Mouse (Mus musculus) layer of hippocampus, adult 9-11 months (tissue): Measurements from ENCODE around the gene Prcp.

Experiments
- DNase-seq: peaks from one replicate; pipeline ENCODE4 v3.0.0; 2022

Gene Prcp

DNA sequence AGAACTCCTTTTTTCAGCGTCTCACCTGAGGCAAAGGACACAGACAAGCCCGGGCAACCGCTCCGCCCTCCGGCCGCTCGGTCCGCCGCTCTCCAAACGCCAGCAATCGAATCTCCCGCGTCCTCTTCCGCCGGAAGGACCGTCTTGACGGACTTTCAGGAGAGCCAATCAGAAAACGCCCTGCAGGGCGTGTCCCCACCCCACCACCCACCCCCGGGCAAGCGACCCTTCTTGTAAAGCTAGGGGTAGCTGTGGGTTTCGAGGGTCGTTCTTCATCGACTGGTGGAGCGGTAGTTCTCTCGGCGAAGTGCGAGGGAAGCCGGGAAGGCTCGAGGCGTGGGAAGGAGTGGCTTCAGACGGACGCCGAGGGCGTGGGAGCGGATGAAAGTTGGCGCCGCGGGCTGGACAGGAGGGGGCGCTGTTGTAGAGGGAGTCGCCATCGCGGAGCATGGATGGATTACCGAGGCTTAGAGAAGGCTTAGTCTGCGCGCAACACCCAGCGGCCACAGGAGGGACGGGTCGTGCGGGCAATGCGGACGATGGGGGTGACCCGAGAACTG is at the start of gene Prcp, which contains the start of gene Ddias:
TSS of gene Prcp (plus strand) at position 355 of the 560 bp plus-strand sequence.
TSS of gene Ddias (minus strand) at position 132 of the 560 bp plus-strand sequence.
- peak; percentile 87 for DNase-seq

DNA sequence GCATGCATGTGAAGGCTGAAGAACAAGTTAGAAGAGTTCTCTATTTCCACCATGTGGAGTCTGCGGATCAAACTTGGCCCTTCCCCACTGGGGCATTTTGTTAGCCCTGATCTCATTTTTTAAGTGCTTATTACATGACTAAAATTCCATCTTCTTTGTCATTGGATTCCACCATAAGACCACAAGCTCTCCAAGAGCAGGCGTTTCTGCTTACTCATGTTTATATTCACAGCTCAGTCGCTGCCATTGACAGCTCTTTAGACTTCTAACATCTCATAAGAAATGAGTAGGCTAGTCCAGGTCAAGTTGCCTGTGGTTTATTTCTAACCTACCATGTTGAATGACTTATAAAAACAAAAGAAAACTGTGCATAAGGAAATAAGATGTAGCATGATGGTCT is 48.0 kb upstream of the Prcp start:
- DNase-seq: no peak

DNA sequence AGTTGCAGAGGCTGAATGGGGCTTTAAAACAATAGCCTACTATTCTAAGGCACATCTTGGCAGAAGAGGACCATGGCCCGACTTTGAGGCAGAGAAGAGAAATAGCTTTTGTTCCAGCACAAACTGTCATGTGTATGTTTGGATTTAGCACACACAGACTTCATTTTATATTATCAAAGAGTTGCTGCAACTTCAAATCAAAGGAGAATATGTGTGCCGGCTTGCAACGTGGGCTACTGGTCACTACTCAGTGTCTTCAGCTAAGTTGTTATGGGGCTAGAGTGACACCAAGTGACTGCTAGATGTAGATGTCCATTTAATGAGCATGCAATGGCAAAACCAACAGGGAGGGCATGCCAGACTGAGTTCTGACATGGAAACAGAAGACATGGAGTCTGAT is 46.3 kb upstream of the Prcp start:
- DNase-seq: peak; percentile 81

DNA sequence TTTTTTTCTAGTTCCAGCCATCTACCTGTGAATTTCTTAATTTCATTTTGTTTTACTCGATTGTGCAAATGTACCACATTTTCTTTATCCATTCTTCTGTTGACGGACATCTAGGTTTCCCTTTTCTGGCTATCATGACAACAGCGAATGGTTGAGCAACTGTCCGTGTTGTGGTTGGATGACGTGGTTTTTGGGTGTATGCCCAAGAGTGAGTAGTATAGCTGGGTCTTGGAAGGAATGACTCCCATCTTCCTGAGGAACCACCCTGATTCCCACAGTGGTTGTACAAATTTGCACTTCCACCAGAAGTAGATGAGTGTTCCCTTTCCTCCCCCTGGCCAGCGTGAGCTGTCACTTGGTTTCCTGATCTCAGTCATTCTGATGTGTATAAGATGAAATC is 41.9 kb upstream of the Prcp start:
- DNase-seq: no peak

DNA sequence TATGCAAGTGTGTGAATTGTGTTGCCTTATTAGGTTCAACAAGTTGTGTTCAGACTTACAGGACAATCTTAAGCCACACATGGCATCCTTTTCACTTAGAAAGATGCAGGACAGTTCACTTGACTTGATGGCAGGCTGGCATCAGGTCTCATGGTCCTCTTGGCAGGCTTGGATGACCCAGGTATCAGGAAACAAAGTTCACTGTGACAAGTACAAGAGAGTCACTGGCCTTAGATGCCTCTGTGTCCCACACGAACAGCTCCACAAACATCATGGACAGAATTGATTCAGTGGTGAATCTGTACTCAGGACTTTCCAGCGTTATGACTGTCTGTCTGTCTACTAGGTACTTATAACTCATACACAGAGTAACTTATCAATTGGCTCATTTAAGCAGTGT is 39.9 kb upstream of the Prcp start:
- no peak for DNase-seq

DNA sequence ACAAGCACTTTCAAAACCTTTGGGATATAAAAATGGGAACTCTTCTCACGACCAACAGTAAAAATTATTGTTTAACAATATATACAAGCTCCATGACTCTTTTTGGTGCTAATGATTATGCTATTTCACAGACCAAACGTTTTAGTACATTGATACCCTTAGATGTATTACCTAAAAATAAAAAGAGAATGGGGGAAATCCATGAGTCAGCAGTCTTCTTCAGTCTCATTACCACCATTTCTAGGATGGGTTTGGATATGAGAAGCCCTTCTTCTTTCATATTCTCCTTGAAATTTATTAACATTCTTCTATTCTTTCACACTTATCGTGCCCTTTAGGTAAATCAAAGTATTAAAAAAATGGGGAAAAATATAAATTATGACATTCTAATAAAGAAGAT is 37.8 kb upstream of the Prcp start:
- DNase-seq: no peak

DNA sequence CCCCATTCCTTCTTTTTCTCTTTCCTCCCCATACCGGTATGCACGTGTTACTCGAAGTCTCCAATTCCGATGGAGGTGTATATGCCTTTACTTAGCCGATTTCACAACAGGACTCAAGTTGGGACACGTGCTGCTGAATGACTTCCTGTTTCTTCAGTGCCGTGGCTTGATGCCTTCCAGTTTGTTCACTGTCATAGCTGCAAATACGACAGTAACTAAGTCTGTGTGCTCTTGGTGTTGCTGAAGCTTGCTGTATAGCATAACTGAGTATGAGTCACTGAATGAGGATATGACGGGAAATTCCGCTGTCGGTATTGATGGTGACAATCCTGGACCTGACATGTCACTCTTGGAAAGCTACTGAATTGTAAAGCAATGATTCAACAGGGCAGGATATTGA is 37.0 kb upstream of the Prcp start:
- no peak for DNase-seq

DNA sequence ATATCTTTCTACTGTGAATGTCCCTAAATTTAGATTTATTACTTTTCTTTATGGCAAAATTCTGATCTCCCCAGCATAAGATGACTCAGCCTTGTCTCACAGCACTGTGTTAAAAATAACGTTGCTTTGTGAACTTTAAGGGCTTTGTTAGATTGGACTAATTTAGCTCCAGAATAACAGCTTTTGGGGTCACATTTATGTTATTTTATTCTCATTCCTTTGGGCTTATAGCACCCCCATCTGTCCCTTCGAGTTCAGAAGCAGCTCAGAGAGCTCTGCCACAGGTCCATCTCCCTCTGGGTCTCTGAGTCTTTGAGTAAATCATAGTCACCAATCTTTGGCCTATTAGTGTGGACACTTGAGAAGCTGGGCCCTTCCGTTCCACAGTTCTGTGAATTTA is 36.4 kb upstream of the Prcp start:
- DNase-seq: no peak

DNA sequence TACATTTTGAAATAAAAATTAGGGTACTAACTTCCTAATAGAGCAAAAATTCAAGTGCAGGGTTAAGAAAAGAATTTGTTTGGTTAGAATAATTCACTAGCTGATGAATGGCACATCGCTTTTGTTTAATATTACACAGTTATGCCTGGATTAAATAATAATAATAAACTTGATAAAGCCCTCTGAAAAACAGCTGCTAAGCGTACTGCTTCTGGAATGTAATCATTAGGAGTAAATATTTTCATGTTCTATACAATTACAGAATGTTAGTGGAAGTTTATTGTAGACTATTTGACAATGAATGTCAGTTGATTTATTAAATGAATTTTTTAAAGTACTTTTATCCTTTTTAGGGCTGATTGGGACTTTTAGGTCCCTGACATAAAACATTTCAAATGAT is 32.0 kb upstream of the Prcp start:
- no peak for DNase-seq

DNA sequence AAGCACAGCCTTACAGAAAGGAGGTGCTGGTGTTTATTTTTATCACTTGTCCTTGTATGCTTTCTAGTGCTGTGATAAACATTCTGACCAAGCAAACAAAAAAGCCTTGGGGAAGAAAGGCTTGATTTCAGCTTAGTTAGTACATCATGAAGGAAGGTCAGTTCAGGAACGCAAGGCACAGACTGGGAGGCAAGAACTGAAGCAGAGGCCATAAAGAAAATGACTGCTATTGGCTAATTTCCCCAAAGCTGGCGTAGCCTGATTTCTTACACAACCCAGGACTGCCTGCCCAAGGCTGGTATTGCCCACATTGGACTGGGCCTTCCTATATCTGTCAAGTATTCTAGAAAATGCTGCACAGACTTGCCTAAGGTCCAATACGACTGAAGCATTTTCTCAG is 26.0 kb upstream of the Prcp start:
- no peak for DNase-seq

DNA sequence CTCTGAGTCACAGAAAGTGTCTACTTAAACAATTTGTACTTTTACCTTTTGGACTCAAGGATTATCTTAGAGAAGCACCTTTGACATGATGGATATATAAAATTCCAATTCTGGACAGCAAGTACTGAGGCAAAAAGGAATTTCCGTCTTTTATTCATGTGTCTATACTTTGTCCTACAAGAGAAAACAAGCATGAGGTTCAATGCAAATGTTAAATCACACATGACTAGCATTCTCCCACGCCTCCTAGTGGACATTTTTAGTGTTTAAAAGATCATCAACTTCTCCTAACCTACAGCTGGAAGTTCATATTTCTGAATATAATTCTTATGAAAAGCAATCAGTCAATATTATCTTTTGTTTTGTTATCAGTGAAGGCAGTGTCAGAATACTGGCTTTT is 7.7 kb upstream of the Prcp start:
- DNase-seq: no peak

DNA sequence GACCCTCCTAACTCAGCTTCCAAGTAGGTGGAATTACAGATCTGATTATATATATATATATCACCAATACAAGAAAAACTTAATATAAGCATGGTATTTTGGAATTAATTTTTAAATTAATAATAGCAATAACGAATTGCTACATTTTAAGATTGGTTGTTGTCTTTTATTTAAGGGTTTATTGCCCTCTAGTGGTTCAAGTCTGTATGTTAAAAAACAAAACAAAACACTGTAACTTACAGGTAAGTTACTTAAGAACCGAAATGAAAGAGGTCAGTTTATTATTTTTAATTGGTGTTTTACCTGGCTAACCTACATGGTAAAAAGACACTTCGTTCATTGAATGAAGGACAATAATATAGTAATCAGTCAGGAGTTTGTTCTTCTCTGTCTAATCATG is 4.1 kb upstream of the Prcp start:
- DNase-seq: no peak

DNA sequence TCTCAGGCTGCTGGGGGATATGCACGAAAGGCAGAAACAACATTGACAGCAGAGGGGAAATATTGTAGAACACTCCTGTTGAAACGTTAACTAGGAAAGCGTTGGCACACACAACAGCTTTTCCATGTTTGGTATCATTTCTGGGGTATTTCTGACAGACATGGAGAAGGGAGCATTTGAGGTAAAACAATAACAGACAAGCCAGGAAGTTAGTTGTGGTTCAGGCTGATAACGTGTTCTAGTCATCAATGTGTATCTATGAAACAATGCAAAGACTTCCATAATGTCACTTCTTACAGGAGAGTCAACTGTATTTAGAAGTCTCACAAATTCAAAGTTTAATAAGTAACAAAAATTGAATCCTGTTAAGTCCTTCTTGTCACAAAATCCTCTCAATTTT is 2.7 kb upstream of the Prcp start:
- no peak for DNase-seq

DNA sequence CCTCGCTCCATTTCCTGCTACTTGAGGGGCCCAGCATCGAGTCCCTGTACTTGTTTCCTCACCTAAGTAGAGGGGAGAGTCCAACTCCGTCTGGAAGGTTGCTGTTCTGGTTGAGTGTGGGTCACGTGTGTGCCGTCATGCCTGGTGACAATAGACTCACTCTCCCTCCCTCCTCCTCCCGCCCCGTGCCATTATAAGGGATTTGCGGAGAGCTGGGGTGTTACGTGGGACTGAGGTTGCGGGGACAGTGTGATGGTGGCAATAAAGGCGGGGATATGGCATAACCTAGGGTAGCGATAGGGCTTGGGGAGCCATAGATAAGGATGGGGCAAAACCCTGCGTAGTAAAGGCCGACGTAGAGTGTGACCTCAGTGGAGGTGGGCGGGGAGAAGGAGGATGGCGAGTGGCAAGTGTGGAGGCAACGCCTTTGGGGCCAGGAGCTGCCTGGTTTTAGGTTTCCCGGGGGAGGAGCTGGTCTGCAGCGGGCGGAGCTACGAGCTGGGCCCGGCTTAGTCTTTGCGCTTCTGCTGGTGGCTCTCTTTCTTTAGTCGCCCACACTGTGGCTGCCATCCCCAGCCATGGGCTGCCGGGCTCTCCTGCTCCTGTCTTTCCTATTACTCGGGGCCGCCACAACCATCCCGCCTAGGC is 615 bp downstream of the Prcp start:
- peak; percentile 94 for DNase-seq

DNA sequence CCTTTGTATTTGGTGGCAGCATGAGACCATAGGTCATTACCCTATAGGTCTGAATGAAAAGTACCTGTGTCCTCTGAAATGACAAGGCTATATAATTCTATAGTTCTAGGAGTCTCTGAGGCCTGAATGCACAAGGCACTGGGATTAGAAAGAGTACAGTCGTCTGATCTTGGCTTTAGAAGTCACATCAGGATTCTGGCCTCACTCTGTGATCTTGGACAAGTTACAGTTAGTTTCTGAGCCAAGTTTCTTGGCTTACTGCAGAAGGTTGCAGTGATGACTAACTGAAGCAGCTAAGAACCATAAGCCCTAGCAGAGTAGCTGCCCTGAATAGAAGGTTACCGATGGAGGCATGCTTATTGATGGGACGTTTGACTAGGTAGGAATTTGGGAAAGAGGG is 1.8 kb downstream of the Prcp start:
- no peak for DNase-seq

DNA sequence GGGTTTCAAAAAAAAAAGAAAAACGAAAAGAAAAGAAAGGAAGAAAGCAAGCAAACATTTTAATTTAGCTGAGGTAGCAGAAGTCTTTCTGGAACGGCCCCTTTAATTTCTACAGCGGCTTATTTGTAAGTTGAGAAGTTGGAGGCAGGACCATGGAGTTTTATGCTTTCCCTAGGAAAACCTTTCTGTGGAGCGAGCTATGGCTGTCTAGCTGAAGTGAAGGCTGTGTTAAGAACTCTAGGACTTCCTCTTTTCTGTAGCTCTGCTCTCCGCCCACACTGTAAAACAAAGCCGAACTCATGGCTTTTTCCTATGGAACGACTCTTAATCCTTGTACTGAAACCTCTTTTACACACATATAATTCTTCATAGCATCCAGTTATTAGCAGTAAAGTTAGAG is 2.3 kb downstream of the Prcp start:
- no peak for DNase-seq

DNA sequence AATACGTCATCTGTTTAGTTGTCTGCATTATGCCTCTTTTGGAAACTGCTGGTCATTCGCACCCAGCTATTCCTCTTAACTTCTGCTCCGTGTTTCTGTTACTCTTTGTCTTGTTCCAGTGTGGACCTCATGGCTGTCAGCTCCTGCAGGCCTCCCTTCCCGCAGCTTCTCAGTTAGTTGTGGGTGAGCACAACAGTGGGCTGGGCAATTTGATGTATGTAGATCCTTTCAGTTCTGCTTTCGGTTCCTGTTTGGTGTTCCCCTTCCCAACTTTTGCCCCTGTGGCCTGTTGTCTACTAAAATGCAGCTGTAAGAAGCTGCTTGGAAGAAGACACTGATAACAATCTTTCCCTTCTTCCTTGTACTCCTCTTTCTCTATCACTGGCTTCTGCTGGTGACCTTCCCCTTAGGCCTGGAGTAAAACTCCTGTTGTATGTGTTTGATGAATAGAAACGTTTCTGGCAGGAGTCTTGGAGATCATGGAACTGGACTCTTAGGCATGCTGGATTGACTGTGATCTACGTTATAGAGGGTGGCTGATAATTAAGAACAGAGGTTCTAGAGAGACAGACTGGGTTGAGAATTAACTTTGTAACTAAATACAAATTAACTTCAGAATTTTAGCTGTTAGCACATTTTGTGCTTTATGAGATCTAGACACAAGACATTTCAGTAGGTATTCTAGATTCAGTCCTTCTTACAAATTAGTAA is 4.5 kb downstream of the Prcp start:
- DNase-seq: peak; percentile 59

DNA sequence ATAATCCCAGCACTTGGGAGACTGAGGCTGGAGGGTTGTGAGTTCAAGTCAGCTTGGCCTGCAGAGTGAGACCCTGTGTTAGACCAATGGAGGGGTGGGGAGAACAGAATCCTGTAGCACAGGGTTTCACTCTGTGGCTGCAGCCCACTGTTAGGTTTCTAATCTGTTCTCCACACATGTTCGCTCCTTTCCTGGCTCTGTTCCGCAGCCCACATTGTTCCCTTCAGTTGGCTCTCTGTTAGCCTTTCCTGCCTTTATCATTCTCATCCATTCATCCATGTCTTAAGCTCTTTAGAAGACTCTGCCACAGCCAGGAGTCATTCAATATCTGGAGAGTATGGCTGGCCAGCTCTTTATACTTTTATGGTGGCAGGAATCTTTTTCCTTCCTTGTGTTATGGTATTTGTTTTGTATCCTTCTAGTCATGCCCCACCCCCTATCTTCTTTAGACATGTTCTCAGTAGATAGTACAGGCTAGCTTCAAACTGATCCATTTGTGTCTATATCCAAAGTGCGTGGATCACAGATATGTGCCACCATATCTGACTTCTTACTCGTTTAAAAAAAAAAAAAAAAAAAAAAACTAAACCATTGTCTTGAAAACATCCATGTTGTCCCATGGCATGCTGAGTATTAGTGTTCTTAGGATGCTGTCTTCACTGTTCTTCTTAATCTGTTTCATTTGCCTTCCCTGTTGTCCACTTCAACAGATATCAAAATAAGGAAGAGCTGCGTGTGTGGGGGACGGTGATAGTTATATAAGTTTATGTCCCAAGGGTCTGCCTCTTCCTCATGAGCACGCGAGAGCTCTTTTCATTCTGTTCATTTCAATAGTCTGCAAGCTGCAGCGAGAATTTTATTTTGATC is 9.8 kb downstream of the Prcp start:
- no peak for DNase-seq

DNA sequence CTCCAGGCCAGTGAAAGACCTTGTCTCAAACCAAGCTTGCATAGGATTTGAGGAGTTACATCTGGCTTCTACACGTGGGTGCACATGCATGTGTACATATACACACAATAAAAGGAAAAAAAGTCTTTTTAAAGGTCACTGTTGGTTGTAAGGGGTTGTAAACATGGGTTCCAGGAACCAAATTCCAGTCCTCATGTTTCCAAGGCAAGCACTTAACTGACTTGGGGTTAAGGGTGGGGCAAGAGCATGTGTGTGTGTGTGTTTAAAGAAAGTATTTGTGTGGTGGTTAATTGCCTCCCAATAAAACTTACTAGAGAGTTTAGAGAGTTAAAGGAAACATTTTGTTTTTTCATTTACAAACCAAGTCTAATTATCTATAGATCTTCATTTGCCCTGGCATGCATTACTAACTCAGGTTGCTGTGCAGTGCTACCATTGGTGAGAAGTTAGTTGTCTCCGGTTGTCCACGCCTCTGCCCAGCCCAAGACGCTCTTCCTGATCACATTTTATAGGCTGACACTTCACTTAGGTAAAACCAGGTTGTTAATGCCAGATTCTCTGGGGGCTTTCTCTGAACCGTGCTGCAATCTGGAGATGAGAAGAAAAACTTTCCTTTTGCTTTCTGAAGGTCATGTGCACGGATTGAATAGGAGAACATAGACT is 10.9 kb downstream of the Prcp start:
- no peak for DNase-seq

DNA sequence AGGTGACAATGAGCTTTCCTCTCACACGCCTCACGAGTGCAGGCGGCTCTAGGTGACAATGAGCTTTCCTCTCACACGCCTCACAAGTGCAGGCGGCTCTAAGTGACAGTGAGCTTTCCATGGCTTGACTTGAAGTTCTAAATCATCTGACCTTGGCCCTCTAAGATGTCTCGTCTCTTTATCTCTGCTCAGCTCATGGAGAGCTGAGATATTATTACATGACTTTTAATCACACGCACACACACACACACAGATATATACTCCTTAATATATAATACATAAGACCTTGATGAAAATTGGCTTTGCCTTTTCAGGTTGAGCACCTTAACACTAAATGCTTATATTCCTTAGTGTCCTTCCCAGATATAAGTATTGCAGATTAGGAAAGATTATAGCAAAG is 12.5 kb downstream of the Prcp start:
- DNase-seq: no peak

DNA sequence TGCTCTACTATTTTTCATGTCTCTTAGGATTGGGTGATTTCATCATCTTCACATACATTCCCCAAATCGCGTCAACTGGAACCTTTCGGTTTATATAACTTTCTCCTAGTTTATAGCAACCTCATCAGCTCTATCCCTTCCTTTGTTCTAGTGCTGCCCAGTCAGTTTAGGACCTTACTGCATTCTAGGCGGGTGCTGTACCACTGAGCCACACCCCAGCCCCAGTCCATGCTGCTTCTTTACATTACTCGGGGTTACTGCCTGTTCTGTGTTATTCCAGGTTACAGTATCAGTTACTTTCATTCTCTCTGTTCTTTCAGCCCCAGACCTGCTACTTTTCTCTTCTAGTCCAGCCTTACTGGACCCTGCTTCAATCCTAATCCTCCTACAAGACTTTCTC is 13.0 kb downstream of the Prcp start:
- no peak for DNase-seq

DNA sequence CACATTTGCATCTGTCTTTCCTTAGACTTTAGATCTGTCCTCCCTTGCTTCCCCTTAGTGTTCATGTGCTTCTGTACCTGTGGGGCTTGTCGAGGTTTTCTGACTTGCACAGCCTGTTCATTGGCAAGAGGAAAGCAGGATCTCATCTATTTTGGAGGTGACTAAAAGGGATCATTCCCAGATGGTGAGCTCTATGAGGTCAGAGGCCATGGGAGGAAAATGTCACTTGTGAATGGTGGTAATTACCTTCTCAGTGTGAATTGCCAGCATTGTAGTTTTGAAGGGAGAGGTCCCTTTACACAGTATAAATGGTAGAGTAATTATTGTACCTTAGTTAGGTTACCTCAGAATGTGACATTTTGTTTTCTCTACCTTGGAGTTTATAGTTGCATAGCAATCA is 15.9 kb downstream of the Prcp start:
- no peak for DNase-seq

DNA sequence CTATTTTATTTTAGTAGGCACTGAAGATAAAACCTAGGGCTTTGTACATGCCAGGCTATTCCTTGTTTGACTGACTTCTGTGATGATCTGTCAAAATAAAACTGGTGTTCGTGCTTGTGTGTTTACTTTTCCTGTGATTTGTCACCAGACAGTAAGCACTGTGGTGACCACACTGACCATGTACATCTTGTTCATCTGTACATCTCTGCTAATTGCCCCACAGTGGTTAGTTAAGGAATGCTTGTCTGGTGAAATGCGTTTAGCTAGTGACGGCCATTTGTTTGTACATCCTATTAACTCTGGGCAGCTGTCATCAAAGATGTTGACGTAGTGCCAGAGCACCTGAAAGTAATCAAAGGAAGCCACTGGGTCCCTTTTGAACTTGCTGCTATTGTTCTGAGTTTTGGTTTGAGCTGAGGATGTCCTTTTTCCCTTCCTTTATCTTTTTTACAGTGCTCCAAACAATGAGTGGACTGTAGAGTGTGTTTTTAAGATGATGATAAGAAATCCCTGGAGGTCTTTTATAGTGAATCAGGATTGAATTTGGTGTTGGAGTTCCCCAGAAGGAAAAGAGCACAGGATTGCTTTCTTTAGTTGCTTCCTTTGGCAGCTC is 16.5 kb downstream of the Prcp start:
- no peak for DNase-seq
